Mouse (Mus musculus): ENCODE measurements around the gene Clptm1.
"Not testable (repeated sequence)": the region's sequence is repeated elsewhere in the genome, so short reads cannot be mapped to it uniquely, and the experiment has no call there.

Gene Clptm1

DNA sequence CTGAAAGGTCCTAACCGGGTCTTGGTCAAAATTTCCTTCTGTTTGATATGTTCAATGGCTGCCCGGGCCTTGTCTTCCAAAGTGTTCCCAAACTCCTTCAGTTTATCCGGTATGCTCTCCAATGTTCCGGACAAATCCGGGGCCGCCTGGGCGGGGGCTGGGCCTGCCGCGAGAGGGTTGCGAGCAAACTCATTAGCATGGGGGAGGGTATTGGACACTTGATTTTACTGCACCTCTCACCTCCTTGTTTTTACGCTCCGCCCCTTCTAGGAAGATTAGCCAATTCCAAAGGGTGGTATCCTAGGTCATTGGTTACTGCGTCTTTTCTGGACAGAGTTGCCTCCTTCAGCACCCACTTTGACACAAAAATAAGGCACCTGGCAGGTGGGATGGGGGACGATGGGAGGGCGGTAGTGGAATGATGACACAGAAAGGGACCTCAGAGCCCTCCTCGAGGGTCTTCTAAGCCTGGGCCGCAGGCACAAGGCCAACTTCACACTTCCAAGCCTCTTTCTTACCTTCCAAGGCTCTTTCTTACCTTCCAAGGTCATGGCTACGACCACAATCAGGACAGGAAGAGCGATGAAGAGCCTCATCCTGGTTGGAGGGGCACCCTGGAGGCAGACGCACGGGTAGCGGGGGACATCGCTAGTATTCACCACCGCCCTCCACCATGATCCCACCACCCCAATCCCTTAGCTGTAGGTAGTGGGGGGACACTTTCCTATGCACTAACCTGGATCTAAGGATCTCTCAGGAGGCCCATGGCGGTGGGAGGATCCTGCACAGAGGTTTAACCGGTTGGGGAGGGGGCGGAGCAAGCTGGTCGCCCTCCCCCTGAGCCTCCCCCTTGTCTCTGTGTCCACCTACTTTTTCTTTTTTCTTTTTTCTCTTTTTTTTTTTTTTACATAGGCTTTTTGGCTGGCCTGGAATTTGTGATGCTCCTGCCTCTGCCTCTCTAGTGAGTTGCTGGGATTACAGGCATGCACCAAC, 27.3 kb upstream of the Clptm1 start, which contains the start of gene Apoc1:
Apoc1 (minus strand) TSS at position 788 of the 993 bp plus-strand sequence.
- peak; percentile 78 to 86 for DNase-seq

DNA sequence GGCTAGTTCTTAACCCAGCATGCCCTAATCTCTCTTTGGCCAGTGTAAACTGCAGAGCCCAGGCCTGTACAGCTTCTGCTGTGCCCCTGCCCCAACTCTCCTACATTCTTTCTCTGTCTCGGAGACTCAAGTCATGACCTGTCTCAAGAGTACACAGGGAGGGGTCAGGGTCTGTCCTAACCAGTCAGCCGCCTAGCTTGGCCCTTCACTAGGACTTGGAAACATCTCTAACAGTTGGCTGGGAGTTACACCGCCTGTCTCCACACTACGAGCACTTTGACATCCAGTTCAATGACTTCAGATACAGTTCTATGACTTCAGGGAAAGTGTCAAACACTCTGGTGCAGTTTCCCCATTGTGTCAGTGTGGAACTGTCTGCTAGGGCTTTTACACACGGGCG, 26.6 kb upstream of the Clptm1 start:
- DNase-seq, result no peak

DNA sequence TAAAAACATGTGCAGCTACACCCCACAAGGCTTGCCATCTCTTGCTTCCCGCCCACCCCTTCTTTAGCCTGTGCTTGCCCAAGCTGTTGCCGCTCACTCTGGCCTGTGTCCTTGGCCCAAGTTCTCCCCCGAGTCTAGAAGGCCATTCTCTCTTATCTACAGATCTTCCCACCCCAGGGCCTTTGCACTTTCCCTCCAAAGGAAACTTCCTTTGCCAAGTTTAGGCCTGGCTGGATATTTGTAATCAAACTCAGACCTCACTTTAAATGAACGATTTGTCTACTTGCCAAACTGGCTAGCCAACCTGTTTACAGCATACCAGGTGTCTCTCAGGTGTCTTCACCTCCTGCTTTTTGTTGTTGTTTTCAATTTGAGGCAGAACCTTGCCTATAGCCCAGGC, 26.0 kb upstream of the Clptm1 start:
- DNase-seq, result no peak

DNA sequence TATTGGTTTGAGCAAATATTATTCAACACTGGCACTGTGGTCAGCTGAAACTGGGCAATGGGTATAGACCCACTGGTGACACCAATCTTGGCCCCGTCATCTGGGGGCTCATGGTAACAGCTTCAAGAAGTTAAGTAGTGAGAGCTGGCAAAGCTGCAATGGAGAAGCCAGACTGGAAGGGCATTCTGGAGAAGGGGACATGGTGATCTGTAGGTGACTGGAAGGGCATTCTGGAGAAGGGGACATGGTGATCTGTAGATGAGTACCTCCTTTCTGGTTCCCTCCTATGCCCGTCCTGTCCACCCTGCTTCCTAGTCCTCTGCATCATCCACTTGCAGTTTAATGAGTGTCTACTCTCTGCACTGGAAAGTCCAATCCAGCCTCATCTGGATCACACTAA, 23.8 kb upstream of the Clptm1 start:
- no peak for DNase-seq

DNA sequence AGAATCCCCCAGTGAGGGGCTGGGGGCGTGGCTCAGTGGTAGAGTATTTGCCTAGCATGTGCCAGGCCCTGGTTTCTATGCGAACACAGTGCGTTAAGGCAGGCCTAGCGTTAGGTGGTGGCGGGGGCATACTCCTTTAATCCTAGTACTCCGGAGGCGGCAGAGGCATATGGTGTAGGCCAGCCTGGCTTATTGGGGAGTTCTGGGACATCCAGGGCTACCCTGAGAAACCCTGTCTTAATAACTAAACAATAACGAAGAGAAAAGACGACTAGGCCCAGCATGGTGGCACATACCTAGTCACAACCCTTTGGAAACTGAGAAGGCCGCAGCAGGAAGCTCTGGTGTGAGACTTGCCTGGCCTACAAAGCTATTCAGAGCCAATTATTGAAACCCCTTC, 23.3 kb upstream of the Clptm1 start:
- no peak for DNase-seq

DNA sequence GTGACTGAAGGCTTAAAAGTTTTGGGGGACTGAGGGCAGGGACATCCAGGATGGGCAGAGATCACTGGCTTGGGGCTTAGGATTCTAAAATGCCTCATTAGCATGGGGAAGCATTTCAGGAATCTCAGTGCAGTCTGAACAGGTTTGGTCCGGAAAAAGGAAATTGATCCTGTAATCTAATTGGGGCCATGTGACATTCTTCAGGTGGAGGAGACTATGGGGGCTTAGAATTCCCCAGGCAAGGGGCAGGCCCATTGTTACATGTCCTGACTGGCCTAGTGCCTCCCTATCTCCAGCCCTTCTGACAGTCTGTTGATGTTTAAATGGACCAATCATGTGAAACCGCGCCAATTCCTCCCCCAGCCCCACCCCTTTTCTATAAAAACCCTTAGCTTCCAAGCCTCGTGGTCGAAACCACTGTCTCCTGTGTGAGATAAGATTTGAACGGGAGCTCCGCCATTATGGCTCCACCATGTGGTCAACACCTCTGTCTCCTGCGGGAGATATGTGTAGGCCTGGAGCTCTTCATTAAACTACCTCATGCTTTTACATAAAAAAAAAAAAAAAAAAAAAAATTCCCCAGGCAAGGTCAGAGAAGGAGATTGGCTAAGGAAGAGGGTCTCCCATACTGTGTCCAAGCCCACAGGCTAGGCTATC, 22.2 kb upstream of the Clptm1 start:
- DNase-seq, result not testable (repeated sequence)

DNA sequence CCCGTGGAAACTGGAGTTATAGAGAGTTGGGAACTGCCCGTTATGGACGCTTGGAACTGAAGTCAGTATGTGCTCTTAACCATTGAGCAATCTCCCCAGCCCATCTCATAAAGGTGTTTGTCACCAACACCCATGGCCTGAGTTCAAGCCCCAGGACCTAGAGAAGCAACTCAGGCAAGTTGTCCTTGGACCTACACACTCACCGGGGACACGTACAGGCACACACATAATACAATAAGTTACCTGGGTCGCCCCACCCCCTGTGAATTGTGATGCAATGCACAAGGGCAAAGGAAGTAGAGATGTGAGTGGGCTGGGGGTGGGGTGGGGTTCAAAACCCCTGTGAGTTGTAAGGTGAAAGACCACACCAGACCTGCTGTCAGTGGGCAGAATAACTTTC, 21.7 kb upstream of the Clptm1 start:
- no peak for DNase-seq

DNA sequence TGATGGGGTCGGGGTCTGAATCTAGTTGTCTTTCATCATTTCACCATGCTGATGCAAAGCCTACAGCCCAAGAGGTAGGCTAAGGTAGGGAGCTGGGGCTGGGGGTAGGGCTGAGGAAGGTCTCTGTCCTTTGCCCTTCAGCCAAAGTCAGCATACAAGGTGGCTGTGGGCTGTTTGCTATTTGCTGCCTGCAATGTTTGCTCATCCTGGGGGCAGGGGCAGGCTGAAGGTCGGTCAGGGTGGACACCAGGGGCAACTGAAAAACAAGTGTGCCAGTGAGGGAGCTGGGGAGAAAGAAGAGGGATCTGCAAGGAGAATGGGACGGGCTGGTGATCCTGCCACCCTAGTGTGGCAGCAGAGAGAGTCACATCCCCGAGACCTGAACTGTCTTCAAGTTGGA, 20.5 kb upstream of the Clptm1 start:
- no peak for DNase-seq

DNA sequence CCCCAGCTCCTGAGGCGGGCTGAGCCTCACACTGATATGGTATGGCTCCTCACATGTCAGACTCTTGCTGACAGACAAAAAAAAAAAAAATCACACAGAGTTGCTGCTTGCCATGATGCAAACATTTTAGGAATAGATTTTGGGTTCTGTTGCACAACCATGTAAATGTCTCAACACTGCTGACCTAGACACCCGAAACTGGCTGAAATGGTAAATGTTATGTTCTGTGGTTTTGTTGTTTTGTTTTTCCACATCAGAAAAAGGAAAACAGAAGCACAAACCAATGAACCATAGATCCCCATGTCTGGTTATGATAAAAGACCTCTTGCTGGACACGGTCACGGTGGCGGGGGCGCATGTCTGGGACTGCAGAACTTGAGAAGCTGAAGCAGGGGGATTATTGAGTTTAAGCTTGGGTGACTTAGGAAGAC, 19.0 kb upstream of the Clptm1 start:
- no peak for DNase-seq

DNA sequence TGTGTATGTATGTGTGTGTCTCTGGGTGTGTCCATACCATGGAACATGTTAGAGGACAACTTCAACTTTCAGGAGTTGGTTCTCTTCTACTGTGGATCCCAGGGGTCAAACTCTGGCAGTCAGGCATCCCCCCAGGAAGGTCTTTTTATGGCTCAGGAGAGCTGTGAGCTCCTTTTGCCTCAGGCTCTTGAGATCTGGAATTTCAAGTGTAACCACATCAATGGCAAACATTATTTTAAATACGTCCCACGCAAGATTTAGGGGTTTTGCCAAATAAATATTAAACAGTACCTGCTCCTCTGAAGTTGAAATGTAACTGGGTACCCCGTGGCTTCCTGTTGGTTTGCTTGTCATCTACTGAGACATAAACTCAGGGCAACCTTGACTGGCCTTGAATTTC, 18.1 kb upstream of the Clptm1 start:
- DNase-seq, result no peak

DNA sequence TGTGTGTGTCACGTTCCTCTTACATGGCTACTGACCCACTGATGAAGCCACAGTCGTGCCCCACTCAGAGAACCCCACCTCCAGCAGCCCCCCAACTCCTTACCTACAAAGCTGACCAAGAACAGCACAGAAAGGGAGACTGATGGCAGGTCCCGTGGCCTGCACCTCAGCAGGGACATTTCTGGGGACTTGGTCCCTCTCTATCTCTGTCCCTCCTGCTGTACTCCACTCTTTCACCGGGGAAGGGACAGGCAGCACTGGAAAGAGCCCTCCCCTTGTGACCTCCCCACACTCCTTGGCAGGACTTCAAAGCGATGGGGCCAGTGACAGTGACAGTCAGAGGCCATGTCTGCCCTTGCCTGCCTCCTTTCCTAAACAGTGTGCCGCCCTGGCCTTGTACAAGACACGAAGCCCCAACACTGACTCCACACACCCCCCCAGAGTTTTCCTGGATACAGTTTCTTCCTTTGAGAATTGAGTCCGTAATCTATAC, 16.4 kb upstream of the Clptm1 start, which contains the start of the genes Gm44805 and Apoc4:
Gm44805 (minus strand) TSS at position 222 of the 493 bp plus-strand sequence.
Apoc4 (minus strand) TSS at position 278 of the 493 bp plus-strand sequence.
- no peak for DNase-seq

DNA sequence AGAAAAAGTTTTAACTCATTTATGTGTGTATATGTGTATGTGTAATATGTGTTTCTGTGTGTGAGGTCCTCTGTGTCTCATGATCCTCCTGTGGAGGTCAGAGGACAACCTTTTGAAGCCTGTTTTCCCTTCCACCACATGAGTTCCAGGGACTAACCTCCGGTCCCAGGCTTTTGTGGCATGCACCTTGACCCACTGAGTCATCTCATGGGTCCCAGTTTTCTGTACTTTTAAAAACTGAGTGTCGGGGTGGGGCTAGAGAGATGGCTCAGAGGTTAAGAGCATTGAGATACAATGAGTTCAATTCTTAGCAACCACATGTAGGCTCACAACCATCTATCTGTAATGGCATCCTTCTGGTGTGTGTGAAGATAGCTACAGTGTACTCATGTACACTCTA, 15.9 kb upstream of the Clptm1 start:
- no peak for DNase-seq

DNA sequence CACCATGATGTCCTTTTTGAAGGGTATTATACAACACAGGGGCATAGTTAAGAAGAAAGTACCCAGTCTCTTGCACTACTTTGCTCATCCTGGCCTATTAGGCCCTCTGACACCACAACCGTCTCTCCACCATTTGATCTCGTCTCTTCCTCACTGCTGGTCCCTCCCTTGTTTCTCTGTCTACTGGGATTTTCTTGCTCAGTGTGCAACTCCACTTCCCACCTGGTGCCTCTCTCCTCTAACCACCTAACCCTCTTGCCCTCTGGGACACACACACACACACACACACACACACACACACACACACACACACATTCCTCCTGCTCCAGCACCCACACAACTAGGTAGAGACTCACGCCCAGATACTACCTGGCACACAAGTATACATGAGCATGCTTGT, 14.1 kb upstream of the Clptm1 start:
- DNase-seq, result no peak

DNA sequence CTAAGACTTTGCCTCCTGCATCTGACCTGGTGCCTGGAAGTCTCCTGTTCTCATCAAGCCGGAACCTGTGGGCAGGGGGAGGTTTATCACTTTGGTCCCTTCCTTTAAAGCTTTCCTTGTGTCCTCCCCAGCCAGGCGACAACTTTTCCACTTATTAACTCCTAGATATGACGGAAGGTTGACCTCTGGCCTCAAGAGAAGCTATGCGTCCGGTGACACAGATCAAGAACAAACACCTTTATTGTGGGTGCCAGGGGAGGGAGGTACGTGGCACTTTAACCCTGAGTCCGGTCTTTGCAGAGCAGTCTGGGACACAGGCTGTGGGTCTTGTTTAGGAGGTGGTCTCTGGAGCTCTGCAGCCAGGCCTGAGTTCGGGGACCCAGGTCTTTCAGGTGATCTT, 13.0 kb upstream of the Clptm1 start, which contains the start of gene Apoc2:
Apoc2 (minus strand) TSS at position 70 of the 400 bp plus-strand sequence.
- no peak for DNase-seq

DNA sequence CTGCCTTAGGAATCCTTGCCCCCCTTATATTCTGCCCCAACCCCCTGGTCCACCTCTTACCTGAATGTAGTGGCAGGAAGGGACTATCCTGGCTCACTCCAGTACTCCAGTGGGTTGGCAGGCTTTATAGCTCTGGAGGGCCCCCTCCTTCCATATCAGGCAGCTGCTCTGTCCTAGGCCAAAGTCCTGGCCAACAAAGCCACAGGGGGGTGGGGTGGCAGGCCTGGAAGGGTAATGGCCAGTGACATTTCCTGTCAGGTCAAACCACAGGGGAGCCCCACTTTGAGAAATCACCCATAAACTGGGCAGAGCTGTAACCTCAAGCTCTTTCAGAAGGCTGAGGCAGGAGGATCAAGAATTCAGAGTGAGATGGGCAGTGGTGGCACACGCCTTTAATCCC, 11.8 kb upstream of the Clptm1 start:
- no peak for DNase-seq

DNA sequence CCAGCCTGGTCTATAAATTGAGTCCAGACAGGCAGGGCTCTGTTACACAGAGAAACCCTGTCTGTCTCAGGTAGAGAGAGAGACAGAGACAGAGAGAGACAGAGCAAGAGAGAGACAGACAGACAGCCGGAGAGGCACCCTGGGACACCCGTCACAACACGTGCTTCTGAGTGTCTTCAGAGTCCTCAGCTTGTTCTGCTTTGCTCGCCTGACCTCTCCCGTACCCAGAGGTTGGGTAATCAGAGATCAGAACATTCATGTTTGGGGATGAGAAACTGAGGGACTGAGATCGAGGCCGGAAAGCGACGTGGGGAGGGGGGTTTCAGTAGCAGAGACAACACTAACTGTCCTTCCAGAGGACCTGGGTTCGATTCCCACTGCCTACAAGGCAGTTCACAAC, 11.0 kb upstream of the Clptm1 start:
- no peak for DNase-seq

DNA sequence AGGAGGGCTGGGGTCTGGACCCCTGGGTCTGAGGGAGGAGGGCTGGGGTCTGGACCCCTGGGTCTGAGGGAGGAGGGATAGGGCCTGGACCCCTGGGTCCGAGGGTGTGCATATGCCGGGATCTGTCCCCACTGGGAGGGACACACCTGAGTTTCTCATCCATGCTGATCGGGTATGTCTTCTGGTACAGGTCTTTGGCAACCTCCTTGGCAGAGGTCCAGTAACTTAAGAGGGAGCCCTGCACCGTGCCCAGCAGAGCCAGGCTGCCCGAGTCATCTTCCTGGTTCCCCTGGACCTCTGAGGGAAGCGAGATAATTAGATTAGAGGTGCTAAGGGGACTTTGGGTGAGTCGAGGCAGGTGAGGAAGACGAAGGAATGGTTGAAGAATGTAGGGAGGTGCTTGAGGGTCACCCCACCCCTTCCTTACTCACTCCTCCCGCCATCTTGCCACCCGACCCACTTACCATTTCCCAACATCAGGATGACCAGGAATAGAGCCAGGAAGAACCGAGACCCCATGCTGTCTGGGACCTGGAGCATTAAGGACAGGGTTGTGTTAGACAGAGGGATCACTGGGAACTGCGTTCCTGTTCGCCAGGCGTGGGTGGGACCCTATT, 8.4 kb upstream of the Clptm1 start:
- peak in 1 of 2 experiments; percentile 28 for DNase-seq

DNA sequence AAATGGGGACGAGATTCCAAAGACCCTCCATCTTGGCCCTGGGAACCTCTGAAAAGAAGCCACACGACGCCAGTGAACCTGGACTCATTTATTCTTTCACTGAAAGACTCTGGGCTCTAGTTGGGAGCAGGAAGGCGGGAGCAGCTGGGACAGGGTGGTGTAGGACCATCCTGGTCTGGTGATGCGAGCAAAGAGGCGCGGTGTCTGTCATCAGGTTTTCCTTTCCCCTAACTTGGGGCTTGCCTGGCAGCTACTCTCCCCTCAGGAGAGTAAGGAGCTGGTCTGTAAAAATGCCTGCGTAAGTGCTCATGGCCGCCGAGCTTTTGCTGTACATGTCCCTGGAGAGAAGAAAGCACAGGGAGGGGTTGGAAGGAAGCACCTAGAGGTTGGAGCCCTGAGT, 6.7 kb upstream of the Clptm1 start:
- no peak for DNase-seq

DNA sequence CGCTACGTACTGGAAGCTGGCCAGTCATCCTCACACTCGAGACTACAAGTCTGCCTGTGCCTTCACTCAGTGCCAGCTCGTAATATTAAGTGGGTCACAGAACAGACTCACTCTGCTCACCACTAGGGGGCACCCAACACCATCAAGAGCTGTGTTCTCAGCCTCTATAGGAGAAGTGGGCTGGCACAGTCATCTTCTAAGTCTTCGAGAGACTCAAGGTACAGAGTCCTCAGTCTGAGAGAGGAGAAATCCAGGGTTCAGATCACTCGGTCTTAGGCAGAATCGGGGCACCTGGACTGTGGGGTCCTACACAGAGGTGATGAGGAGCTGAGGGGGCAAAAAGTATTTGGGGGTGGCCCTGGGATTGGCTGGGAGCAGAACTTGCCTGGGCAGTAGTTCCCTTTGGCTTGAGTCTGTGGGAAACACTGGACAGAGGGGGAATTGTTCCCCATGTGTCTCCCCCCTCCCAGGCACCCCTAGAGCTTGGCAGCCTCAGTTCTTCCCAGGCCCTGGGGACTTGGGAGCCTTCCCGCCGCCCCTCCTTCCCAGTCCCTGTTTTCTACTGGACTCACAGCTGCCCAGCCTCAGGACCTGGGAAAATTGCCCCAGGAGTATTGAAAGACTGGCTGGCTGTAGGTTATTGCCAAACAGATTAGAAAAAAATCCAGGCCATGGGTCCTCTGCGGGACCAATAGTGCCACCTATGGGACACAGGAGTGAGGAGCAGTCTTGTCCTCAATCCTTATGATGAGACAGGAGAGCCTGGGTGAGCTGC, 4.3 kb upstream of the Clptm1 start:
- peak; percentile 91 to 93 for DNase-seq

DNA sequence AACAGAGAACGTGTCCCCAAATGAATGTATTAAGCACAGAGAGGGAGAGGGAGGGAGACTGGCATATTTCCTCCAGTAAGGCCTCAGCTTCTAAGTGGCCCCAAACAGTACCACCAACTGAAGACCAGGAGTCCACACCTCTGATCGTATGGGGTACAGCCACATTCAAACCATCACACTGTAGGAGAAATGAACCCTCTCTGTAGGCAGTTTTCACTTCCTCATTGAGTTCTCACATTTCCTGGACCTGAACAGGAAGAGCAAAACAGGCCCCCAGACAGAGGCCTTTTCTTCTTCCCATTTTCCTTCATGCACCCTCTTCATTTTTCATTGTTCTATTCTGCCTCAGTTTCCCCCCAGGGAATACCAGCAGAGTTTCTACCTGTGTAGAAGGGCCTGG, 2.6 kb upstream of the Clptm1 start:
- no peak for DNase-seq

DNA sequence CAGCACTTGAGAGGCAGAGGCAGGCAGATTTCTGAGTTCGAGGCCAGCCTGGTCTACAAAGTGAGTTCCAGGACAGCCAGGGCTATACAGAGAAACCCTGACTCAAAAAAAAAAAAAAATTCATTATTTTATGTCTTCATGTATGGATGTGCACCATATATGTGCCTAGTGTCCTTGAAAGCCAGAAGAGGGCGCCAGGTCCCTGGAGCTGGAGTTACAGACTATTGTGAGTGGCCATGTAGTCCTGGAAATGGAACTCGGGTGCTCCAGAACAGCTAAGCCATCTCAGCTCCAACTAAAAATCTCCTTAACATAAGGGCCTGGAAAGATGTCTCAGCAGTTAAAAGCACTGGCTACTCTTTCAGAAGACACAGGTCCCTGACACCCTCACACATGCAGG, 1.9 kb upstream of the Clptm1 start:
- no peak for DNase-seq

DNA sequence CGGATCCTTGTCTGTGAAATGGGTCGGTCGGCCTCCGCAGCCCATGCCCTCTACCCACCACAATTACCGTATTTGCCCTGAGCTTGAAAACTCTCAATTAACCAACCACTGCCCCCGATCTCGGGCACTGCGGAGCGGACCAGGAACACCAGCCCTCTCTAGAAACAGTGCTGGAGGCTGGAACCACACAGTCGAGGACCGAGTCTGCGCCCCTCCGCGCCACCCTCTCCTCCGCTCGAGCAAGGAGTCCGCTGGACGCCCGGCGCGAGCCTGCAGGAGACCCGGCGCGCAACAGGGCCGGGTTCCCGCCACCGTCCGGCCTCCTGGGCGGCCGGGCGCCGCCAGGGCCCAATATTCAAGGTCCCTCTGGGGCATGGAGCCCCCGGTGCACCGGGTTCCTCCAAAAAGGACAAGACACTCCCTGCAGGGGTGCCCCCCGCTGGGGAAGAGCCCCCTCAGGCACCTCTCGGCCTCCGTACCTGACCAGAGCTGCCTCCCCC, 328 bp downstream of the Clptm1 start:
- DNase-seq, result no peak

All from lung, adult 18-20 months (tissue).